Mouse (Mus musculus): ENCODE data around the gene Eif2ak3. TPM values are rescaled to one million over a fixed set of nuclear protein-coding genes. Genes with fewer than 3 reads are reported as not detected.

Eif2ak3 gene
- total RNA-seq, 2 experiments from 2014 or later, result 25.3 to 28.6 TPM

GRCm38 (mm10) chr6:70872128-70872527 lies 27.8 kb downstream of the Eif2ak3 start:
- peak overlapping the region; percentile 56; the same call in 1 of the 2 replicates for H3K27ac ChIP-seq
- TF ChIP-seq CTCF (IDR thresholded peaks at IDR 0.05), result no peak
- intact Hi-C loops (cut with DNase I), result no loop called here
- peak; percentile 43 to 49 for DNase-seq (ENCODE audit: extremely low spot score in 1 of 2, low spot score in 2 of 2)
- H3K4me3 ChIP-seq, result peak overlapping the region; percentile 23; the same call in 1 of the 2 replicates

GRCm38 (mm10) chr6:70872570-70872969 lies 28.3 kb downstream of the Eif2ak3 start:
- H3K4me3 ChIP-seq, result no peak overlapping the region
- intact Hi-C loops (cut with DNase I), result no loop called here
- DNase-seq (ENCODE audit: extremely low spot score in 1 of 2, low spot score in 2 of 2), result no peak
- TF ChIP-seq CTCF (IDR thresholded peaks at IDR 0.05), result no peak
- H3K27ac ChIP-seq, result peak overlapping the region; percentile 33

- Histone ChIP-seq H3K27ac (no peak overlapping the region), H3K4me3 (no peak overlapping the region)
- TF ChIP-seq CTCF (IDR thresholded peaks at IDR 0.05), result peak; percentile 42
- no peak for DNase-seq (ENCODE audit: extremely low spot score in 1 of 2, low spot score in 2 of 2)
- intact Hi-C loops (cut with DNase I), result no loop called here
Measured at GRCm38 (mm10) chr6:70874035-70874775, 29.9 kb downstream of the Eif2ak3 start.

GRCm38 (mm10) chr6:70875017-70875416 lies 30.7 kb downstream of the Eif2ak3 start:
- no peak overlapping the region for H3K27ac ChIP-seq
- DNase-seq (ENCODE audit: extremely low spot score in 1 of 2, low spot score in 2 of 2), result no peak
- intact Hi-C loops (cut with DNase I), result no loop called here
- TF ChIP-seq CTCF (IDR thresholded peaks at IDR 0.05), result no peak
- no peak overlapping the region for H3K4me3 ChIP-seq

- DNase-seq (ENCODE audit: extremely low spot score in 1 of 2, low spot score in 2 of 2), result peak; percentile 77 to 79
- peak; percentile 95 for TF ChIP-seq CTCF (IDR thresholded peaks at IDR 0.05)
- Histone ChIP-seq H3K27ac (no peak overlapping the region), H3K4me3 (no peak overlapping the region)
- intact Hi-C loops (cut with DNase I), result loop anchor here (1.0 to 5.0 kb wide), 3 partner anchors 39 to 76 kb away; partner anchors contain the start of gene Eif2ak3
Measured at GRCm38 (mm10) chr6:70880714-70881304, 36.5 kb downstream of the Eif2ak3 start.

GRCm38 (mm10) chr6:70887993-70888392 lies 43.7 kb downstream of the Eif2ak3 start:
- Histone ChIP-seq H3K27ac (no peak overlapping the region), H3K4me3 (no peak overlapping the region)
- DNase-seq (ENCODE audit: extremely low spot score in 1 of 2, low spot score in 2 of 2), result no peak
- intact Hi-C loops (cut with DNase I), result no loop called here
- no peak for TF ChIP-seq CTCF (IDR thresholded peaks at IDR 0.05)

- no peak for DNase-seq (ENCODE audit: extremely low spot score in 1 of 2, low spot score in 2 of 2)
Measured at GRCm38 (mm10) chr6:70898166-70898565, 53.9 kb downstream of the Eif2ak3 start.

GRCm38 (mm10) chr6:70899594-70900003 lies 55.3 kb downstream of the Eif2ak3 start:
- TF ChIP-seq CTCF (IDR thresholded peaks at IDR 0.05), result no peak
- intact Hi-C loops (cut with DNase I), result no loop called here
- no peak overlapping the region for H3K27ac ChIP-seq
- H3K4me3 ChIP-seq, result no peak overlapping the region
- no peak for DNase-seq (ENCODE audit: extremely low spot score in 1 of 2, low spot score in 2 of 2)

More at GRCm38 (mm10) chr6:70898166-70898565, 53.9 kb downstream of the Eif2ak3 start:
- TF ChIP-seq CTCF (IDR thresholded peaks at IDR 0.05), result no peak
- Histone ChIP-seq H3K4me3 (no peak overlapping the region), H3K27ac (no peak overlapping the region)
- intact Hi-C loops (cut with DNase I), result no loop called here

GRCm38 (mm10) chr6:70903689-70904088 lies 59.4 kb downstream of the Eif2ak3 start:
- Histone ChIP-seq H3K4me3 (no peak overlapping the region), H3K27ac (no peak overlapping the region)
- intact Hi-C loops (cut with DNase I), result no loop called here
- no peak for TF ChIP-seq CTCF (IDR thresholded peaks at IDR 0.05)
- DNase-seq (ENCODE audit: extremely low spot score in 1 of 2, low spot score in 2 of 2), result no peak

GRCm38 (mm10) chr6:70909572-70909971 lies 65.3 kb downstream of the Eif2ak3 start:
- TF ChIP-seq CTCF (IDR thresholded peaks at IDR 0.05), result no peak

GRCm38 (mm10) chr6:70910285-70910684 lies 66.0 kb downstream of the Eif2ak3 start:
- intact Hi-C loops (cut with DNase I), result no loop called here
- no peak for DNase-seq (ENCODE audit: extremely low spot score in 1 of 2, low spot score in 2 of 2)
- no peak overlapping the region for H3K27ac ChIP-seq
- H3K4me3 ChIP-seq, result no peak overlapping the region
- no peak for TF ChIP-seq CTCF (IDR thresholded peaks at IDR 0.05)

More at GRCm38 (mm10) chr6:70909572-70909971, 65.3 kb downstream of the Eif2ak3 start:
- no peak overlapping the region for H3K4me3 ChIP-seq
- H3K27ac ChIP-seq, result no peak overlapping the region
- intact Hi-C loops (cut with DNase I), result no loop called here
- no peak for DNase-seq (ENCODE audit: extremely low spot score in 1 of 2, low spot score in 2 of 2)

- intact Hi-C loops (cut with DNase I), result no loop called here
- H3K4me3 ChIP-seq, result peak overlapping the region; percentile 28; the same call in 1 of the 2 replicates
- no peak for TF ChIP-seq CTCF (IDR thresholded peaks at IDR 0.05)
- no peak overlapping the region for H3K27ac ChIP-seq
- peak; percentile 27 to 58 for DNase-seq (ENCODE audit: extremely low spot score in 1 of 2, low spot score in 2 of 2)
Measured at GRCm38 (mm10) chr6:70911668-70912395, 67.5 kb downstream of the Eif2ak3 start.
